Mouse (Mus musculus) erythroblast, embryonic 14.5 days (primary cell): ENCODE results near the gene Spag17.

ENCODE experiments used
- GATA1 ChIP-seq: IDR thresholded peaks from 2 replicates; pipeline ENCODE4 v1.6.1; 2012; ENCODE audit warnings: low read length, inconsistent platforms, mixed read lengths
- TAL1 ChIP-seq: IDR thresholded peaks from 3 replicates; pipeline ENCODE4 v1.6.1; 2012; ENCODE audit warnings: low read length, inconsistent platforms, mixed read lengths

DNA sequence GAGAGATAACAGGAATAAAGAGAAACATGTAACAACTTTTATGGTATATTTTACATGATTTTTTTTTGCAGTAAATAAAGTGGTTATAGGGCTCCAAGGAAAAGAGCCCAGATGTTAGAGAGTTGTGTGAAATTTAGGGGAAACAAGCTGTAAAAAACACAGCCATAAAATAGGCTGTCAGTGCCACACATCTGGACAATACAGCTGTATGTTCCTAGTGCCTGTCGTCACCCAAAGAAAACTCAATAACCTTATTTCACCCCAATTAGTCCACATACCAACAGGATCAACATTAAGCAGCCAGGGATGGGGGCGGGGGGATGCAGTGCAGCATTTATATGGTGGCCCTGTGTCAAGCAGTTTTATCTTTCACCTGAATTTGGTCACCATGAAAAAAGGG, 81.1 kb downstream of the Spag17 start:
- TF ChIP-seq GATA1, result no peak
- TF ChIP-seq TAL1, result no peak
